Mouse (Mus musculus): ENCODE data around the gene Trip11.
"Not testable (repeated sequence)": the region's sequence is repeated elsewhere in the genome, so short reads cannot be mapped to it uniquely, and the experiment has no call there.

Gene Trip11

DNA sequence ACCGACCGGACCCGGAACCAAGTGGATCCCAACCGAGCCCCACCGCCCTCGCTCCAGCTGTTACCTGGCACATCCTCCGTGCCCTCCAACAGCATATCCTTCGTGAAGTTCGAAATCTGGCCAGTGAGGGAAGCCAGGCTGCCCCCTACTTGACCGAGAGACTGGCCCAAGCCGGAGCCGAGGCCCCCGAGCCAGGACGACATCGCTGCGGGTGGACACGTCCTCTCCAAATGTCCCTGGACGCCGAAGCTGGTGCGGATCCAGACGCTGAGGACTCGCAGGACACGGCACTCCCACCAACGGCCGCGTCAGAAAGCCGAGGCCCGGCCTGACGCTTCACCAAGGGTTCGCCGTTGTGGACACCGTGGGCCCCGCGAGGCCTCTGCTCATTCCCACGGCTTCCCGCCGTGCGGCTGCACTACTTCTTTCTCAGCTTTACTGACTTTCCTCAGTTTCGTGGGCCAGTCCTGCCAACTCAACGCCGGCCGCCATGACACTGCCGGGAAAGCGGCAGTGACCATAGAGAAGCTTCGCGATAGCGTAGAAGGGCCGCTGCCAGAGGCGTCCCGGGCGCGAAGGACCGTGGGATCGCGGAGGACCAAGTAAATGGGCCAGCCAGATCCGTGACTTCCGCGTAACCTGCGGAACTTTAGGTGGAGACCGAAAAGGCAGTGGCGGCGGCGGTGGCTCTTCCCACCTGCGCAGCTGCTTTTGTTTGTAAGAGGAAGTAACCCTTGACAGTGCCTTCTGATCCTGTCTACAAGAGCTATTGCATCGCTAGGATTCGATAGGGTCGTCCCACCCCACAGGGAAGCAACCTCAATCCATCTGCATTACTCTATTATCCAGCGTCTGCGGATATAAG lies at the start of gene Trip11:
Gene Trip11, minus strand, starts transcription at position 642 of the 865 bp plus-strand sequence.
- peak; percentile 65 for DNase-seq (ENCODE audit: low spot score)

DNA sequence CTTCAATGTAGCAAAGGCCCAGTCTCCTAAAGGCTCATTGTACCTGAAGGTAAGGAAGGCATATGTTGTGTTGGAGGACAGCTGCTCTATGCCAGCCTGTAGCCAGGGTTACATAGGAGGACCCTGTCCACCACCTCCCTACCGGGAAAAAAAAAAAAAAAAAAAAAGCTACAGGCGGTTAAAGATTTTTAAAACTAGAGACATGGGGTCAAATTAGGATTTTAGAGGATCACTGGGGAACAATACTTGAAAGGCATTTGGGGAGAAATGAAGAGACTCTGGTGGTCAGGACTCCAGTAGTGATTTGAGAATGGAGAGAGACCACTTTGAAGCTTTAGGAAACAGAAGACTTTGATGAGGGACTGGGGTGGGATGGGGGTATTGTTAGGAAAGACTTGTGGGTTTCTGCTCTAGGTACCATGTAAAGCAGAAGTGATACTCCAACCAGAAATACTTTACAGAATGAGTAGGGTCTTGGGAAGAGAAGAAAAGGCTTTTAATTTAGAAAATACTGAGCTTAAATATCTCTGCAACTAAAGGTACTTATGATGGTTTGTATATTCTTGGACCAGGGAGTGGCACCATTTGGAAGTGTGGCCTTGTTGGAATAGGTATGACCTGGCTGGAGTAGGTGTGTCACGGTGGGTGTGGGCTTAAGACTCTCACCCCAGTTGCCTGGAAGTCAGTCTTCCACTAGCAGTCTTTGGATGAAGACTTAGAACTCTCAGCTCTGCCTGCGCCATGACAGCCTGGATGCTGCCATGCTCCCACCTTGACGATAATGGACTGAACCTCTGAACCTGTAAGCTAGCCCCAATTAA lies 46.1 kb upstream of the Trip11 start:
- not testable (repeated sequence) for DNase-seq (ENCODE audit: low spot score)

DNA sequence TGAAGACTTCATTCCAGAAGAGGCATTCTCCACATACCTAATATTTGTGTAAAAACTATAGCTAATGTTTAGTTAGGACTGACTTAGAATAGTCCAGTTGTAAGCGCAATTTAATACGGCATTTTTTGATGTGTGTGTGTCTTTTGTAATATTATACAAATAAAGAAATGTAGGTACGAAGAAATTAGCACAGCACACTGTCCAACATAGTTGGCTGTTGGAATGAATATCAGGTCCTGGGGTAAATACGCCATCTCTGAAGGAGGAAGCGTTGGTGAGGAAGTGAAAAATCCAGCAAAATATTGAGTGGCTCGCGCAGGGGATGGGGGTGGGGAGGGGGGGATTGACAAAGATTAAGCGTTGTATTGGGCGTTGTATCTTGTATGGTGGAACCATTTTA lies 45.5 kb upstream of the Trip11 start:
- no peak for DNase-seq (ENCODE audit: low spot score)

DNA sequence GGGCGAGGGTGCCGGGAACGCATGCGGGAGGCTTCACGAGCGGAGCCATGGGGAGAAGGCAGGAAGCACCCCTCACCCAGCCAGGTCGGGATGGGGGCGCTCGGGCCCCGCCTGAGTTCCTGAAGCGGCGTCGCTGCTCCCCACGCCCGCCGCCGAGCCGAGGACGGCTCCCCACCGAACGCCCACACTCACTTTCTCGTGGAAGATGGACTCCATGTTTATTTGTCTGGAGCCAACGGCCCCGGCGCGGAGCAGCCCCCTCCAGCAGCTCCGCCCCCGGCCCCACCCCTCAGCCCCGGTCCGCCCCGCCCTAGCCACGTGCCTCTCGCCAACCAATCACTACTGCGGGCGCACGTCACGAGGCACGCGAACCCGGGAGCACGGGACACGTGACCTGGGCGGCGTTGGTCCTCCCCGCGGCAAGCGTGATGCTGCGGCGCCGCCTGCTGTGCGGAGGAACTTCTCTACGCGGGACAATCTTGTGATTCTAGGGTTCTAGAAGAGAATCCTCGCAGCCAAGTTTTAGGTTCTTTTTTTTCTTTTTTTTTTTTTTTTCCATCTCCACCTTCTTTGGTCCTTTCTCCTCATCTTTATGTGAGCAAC lies 45.0 kb upstream of the Trip11 start, which contains the start of gene Atxn3:
Gene Atxn3, minus strand, starts transcription at position 305 of the 603 bp plus-strand sequence.
- peak; percentile 93 for DNase-seq (ENCODE audit: low spot score)

DNA sequence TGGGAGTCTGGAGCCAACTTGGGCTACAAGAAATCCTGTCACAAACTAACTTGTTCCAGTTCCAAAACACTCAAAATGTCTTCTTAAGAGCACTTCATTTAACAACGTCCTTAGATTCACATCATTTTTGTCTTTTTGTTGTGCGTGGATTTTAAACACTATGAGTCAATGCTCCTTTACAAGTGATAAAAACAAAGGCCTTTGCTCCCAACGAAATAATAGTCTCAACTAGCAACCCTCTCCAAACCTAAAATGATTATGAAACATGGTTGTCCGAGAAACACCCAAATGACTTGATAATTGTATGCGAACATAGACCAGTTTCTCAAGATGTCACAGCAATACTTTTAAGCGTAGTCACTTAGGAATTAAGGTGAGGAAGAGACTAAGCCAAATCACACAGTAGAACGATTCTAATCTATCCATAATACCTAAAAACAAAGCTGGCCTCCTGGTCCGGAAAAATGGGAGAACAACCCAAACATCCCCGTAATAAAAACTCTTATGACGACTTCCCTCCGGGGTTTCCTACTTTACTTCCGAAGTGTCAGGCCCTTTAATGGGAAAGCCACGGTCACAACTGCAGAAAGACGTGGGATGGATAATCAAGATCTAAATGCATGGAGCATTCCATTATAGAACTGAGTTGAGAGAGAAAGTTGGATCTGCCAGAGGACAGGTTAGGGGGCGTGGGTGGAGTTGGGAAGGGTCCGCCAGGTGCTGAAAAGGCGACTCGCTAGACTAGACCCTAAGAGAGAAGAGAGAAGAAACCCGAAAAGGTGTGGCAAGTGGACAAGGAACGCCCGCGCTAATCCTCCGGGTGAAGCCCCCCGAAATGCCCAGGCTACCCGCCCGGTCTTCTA lies 44.2 kb upstream of the Trip11 start:
- no peak for DNase-seq (ENCODE audit: low spot score)

DNA sequence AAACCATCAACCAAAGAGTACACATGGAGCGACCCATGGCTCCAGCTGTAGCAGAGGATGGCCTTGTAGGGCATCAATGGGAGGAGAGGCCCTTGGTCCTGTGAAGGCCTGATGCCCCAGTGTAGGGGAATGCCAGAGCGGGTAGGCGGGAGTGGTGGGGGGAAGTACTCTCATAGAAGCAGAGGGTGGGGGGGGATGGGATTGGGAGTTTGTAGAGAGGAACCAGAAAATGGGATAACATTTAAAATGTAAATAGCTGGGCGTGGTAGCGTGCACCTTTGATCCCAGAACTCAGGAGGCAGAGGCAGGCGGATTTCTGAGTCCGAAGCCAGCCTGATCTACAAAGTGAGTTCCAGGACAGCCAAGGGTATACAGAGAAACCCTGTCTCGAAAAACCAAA lies 42.8 kb upstream of the Trip11 start:
- DNase-seq (ENCODE audit: low spot score) = not testable (repeated sequence)

DNA sequence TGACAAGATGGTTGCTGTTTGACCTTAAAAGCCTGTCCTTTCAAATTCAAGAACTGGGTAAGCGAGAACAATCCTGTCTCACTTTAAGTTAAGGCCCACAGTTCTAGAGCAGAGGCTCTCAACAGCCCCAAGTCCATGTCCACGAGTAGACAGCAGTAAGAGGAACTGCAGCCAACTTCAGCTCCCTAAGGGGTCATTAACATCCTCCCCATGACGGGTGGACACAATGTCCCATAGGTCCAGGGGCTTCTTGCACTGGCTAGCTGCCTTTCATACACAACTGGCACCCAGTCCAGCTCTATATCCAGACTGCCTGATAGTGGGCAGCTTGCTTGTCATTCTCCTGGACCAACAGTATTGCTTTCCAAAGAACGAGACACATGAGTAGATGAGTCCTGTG lies 35.7 kb upstream of the Trip11 start:
- DNase-seq (ENCODE audit: low spot score) = no peak

DNA sequence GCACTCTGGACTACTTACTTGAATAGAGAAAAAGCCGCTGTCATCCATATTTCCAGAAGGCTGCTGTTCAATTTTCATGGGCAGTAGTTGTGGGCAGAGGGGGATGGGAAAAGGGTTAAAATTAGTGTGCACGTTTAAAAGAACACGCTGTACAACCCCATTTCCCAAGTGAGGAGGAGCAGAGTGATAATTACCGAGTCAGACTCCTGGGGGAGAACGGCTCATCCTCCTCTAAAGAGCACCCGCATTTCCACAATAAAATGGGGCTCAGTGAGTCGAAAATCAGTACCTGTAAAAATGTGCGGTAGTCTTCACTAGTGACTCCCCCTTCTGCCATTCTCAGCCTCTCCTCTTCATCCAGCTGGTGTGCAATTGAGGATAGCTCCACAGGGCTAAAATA lies 34.9 kb upstream of the Trip11 start:
- DNase-seq (ENCODE audit: low spot score) = no peak

DNA sequence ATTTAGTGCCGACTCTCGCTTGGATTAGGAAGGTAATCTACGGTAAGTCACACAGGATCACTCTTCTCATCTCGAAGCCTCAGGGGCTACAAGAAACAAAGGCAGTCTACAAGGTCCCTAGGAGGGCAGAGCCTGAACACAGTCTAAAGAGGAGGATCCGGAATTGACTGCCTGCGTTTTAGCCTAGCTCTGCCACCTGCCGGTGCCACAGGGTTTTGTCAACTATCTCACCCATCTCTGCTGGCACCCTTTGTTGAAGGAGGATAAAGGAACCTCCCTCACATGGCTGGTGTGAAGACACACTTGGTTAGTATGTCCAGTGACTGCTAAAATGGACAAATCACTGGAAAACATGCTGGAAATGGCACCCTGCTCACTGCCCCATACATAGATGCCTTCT lies 24.5 kb upstream of the Trip11 start:
- DNase-seq (ENCODE audit: low spot score) = no peak

DNA sequence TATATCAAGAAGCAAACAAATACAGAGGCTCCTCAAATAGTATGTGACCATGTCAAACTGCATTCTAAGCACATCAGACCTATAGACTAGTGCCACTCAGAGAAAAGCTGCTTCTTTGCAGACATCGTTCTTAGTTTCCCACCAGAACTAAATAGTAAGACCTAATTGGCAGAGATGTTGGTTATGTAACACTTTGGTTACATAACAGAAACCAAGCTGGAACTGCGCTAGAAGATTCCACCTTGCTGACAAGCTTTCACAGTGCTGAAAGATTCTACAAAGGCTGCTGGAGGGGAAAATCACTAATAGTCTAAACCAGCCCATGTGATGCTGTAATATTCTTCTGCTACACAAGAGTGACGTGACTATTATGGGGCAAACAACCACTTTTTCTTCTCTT lies 22.2 kb upstream of the Trip11 start:
- DNase-seq (ENCODE audit: low spot score) = no peak

DNA sequence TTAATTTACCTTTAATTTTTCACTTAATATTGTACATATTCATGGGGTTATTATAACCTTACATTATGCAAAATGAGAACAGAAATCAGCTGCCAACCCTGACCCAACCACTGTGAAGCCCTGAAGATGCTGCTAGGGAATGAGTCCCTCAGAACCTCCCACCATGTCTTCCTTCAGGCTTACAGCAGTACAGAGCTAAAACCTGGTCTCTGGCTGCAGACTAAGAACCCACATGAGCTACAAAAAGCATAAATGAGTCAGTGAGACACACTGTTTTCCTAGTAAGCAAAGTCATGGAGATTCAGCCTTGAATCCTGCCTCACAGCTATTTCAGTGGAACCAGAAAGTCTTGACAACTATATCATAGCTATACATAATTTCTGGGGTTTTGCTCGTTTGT lies 15.4 kb upstream of the Trip11 start:
- no peak for DNase-seq (ENCODE audit: low spot score)

DNA sequence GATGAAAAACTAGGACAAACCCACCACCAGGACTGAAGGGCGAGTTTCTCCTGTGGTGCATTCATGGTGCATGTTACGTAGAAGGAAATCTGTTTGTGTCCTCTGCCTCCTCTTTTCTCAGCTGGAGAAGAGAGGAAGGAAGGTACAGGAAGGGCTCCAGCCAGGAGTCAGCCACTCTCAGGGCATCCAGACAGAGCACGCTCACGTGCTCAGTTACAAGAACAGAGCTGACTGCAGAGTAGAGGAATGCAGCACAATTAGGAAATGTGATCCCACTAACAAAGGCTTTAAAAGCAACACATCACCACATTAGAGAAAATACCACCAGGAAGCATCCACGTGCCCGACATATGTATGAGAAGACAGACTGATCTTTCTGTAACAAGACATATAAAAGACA lies 9.2 kb upstream of the Trip11 start:
- no peak for DNase-seq (ENCODE audit: low spot score)

DNA sequence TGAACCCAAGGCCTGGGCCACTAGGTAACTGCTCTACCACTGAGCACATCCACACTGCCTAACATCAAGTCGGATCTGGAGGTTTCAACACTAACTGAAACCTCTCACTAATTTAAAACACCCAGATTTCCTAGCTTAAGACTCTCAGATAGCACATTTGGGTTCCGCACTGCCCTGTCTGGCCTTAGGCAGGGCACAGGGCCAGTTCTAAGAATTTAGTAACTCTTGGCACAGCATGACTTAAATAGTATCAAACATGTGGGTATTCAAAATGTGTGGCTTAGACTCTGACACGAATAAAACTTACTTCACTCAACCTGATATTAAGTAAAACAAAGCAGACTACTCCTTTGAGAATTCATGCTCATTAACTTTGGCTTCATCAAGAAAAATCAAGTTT lies 6.8 kb upstream of the Trip11 start:
- no peak for DNase-seq (ENCODE audit: low spot score)

DNA sequence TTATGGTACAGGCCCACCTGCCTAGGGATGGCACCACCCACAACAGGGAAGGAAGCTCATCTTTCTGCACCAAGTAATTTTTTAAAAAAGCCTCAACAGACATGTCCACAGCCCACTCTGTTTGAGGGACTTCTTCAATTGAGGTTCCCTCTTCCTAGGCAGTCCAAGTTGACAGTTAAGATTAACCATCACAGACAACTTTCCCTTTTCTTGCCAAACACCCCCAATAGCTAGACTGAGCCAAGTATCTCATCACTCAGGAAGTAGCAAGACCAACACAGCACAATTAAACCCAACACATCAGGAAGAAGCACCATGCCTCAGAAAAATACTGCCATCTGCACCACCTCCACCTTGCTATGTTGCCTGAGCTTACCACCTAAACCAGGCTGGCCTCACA lies 4.1 kb upstream of the Trip11 start:
- DNase-seq (ENCODE audit: low spot score) = no peak

DNA sequence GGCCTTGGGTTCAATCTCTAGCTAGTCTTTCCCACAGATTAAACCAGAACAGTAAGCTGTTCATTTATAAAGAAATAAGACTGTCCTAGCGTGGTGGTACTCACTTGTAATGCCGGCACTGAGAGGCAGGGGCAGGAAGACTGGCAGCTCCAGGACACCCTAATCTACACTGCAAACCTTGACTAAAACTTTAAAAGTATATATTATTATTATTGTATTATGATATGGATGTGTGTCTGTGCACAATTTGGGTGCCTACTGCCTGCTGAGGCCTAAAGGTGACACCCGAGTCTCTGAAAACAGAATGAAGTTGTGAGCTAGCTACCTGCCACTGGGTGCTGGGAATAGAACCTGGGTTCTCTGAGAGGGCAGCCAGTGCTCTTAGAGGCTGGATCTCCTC lies 1.7 kb downstream of the Trip11 start:
- no peak for DNase-seq (ENCODE audit: low spot score)

DNA sequence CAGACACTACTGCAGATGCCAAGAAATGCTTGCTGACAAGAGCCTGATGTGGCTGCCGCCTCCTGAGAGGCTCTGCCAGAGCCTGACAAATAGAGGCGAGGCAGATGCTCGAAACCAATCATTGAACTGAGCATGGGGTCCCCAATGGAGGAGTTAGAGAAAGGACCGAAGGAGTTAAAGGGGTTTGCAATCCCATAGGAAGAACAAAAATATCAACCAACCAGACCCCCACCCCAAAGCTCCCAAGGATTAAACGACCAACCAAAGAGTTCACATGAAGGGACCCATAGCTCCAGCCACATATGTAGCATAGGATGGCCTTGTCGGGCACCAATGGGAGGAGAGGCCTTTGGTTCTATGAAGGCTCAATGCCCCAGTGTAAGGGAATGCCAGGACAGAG lies 2.7 kb downstream of the Trip11 start:
- no peak for DNase-seq (ENCODE audit: low spot score)

DNA sequence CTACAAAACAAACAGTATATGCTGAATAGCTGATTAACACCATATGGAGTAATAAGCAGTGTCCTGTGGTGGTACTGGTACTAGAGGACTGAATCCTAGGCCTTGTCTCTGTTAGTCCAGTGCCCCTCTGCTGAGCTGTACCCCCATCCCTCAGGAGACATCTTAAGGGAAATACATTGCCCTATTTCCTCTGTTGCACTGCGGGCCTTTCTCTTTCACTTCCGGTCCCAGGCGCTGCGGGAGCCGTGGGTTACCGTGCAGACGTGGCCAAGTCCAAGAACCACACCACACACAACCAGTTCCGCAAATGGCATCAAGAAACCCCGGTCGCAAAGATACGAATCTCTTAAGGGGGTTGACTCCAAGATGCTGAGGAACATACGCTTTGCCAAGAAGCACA lies 7.2 kb downstream of the Trip11 start:
- no peak for DNase-seq (ENCODE audit: low spot score)

DNA sequence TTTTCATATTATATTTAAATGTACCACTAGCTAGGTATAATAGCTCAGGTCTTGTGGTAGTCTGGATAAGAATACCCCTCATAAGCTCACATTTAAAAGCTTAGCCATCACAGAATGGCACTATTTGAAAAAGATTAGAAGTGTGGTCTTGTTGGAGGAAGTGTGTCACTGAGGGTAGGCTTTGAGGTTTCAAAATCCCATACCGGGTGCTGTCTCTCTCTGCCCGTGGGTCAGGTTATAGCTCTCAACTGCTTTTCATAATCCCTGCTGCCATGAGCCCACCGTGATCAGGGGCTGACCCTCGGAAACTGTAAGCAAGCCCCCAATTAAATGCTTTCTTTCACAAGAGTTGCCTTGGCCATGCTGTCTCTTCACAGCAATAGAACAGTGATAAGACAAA lies 8.2 kb downstream of the Trip11 start:
- no peak for DNase-seq (ENCODE audit: low spot score)

DNA sequence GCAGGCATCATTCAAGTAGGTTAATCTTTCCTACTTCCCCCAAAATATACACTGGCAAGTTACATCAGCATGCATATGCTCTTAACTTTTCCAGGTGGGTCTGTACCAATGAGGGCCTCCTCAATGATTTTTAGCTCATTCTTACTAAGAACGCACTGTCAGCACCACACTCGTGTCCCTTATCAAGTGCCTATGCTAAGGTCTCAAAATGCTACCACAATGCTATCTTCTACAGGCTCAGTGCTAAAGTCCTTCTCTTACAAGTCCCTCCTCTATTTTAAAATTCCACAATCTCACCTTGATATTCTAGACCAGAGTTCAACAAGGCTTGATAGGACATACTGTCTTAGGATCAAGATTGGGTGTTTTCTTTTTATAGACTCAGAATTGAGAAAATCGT lies 8.9 kb downstream of the Trip11 start:
- no peak for DNase-seq (ENCODE audit: low spot score)

DNA sequence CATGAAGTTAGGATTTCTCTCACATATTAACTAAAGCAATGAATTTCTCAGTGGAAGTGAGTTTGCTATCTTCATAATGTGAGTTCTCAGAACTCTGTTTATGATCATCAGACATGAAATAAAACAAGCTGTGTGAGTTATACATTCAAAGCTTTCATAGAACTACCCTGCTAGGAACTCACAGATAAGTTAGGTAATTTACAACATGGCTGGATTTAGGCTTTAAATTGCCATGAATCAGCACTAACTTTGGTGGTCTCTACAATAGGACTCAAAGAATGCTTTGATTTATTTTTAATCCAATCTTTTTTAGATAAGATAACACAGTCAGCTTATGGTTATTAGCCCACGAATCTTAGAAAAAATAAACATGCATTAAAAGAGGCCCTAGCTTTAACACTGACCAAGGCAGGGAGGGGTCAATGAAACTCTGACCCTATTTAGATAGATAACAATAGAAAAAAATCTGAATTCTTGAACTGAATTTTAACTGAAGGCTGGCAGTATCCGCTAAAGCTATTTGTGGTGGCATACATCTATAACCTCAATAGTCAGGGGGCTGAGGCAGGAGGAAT lies 13.3 kb downstream of the Trip11 start:
- no peak for DNase-seq (ENCODE audit: low spot score)

DNA sequence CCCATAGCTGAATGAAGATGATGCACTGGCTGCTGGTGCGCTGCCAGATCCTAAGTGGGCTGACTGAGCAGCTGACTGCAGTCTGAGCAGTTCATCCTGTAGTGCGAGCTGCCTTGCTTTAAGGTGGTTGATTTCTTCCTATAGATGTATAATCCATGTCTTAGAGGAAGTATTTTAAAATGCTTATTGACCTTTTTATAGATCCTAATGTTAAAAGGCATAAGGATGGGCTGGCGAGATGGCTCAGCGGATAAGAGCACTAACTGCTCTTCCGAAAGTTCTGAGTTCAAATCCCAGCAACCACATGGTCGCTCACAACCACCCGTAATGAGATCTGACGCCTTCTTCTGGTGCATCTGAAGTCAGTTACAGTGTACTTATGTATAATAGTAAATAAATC lies 14.1 kb downstream of the Trip11 start:
- no peak for DNase-seq (ENCODE audit: low spot score)

DNA sequence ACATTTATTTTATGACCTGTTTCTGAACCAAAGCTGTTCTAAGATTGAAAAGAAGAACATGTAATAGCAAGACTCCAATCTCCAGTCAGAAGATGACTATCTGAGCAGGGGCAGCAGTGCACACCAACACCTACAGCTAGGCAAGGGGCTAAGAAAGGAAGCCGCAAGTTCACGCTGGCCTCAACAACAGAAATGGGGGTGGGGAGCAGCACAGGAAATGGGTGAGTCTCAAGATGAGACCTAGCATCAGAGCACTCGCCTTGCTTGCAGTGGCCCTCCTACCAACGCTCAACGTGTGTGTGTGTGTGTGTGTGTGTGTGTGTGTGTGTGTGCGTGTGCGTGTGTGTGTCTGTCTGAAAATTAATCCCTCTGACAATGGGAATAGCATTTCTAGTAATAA lies 16.0 kb downstream of the Trip11 start:
- no peak for DNase-seq (ENCODE audit: low spot score)

Data from layer of hippocampus, adult 9-10 months (tissue).